Mouse (Mus musculus) midbrain, embryonic 12.5 days (tissue): ENCODE measurements around the gene 1700037H04Rik. TPM values are rescaled to one million over a fixed set of nuclear protein-coding genes. Genes with fewer than 3 reads are reported as not detected.
A peak's percentile ranks its signal among the peaks of the same experiment; 100 is the strongest.

Source experiments
- ATAC-seq: fragments of 200-750 bp; cut with Nextera tagmentation; 2 replicates; pipeline ENCODE4 v1.8.0; 2017; ENCODE audit warnings: low read depth, moderate TSS enrichment, moderate library complexity; ENCODE audit not compliant: low FRiP score
- H3K27ac ChIP-seq: fragments of 300-500 bp; sonication (generic); replicated peaks from 2 replicates; pipeline ENCODE4 v1.5.1; 2016; ENCODE audit warnings: mild to moderate bottlenecking
- H3K27me3 ChIP-seq: fragments of 300-500 bp; sonication (generic); 2 replicates; pipeline ENCODE4 v1.6.1; 2016; ENCODE audit warnings: mild to moderate bottlenecking
- H3K36me3 ChIP-seq: fragments of 300-500 bp; sonication (generic); 2 replicates; pipeline ENCODE4 v1.6.1; 2016
- H3K4me1 ChIP-seq: fragments of 300-500 bp; sonication (generic); 2 replicates; pipeline ENCODE4 v1.6.1; 2016
- H3K4me2 ChIP-seq: fragments of 300-500 bp; sonication (generic); replicated peaks from 2 replicates; pipeline ENCODE4 v1.6.1; 2016; ENCODE audit warnings: mild to moderate bottlenecking, moderate library complexity
- H3K4me3 ChIP-seq: fragments of 300-500 bp; sonication (generic); 2 replicates; pipeline ENCODE4 v1.5.1; 2016; ENCODE audit warnings: mild to moderate bottlenecking
- H3K9ac ChIP-seq: fragments of 300-500 bp; sonication (generic); replicated peaks from 2 replicates; pipeline ENCODE4 v1.6.1; 2016; ENCODE audit warnings: mild to moderate bottlenecking, moderate library complexity
- H3K9me3 ChIP-seq: fragments of 300-500 bp; sonication (generic); 2 replicates; pipeline ENCODE4 v1.6.1; 2016; ENCODE audit warnings: mild to moderate bottlenecking
- whole genome bisulfite sequencing: fragments of 180-500 bp; shearing (Covaris S2); methylation state at CpG from one replicate; pipeline ENCODE4 v1.1.7; 2016; 5-methylcytosine and 5-hydroxymethylcytosine counted together
- polyA plus RNA-seq: library from polyadenylated mRNA; unstranded; fragments of >200 nt; fragmentation: Nextera tagmentation; extraction: Ambion mirVana; gene quantifications from 2 replicates; pipeline ENCODE4 v1.2.1, GENCODE M21; 2016

1700037H04Rik gene
- polyA plus RNA-seq, 1 experiment from 2014 or later, result 98.3 TPM

DNA sequence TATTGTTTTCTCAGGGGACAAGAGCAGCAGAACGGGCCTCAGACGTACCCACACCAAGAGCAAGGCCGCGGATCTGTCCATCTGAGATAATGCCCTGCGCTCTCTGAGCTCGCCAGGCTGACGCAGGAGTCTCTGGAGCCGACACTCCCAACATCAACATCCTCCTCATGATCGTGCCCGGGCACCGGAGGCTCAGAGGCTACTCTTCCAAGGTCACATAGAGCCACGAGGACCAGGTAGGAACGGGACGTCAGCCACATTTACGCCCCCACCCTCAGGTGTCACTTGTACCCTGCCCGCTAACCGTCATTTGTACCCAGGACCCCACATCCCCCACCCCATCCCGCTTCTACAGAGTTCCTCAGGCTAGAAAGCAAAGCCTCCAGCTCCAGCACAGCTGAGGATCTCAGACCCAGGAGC, 380 bp downstream of the 1700037H04Rik start:
- no peaks in the 10 kb centered on the region; the same call in 1 of the 2 replicates for H3K27me3 ChIP-seq
- H3K27ac ChIP-seq, result peak overlapping the region; percentile 96
- peaks cover 36% of the 10 kb centered on the region for H3K4me1 ChIP-seq
- H3K4me3 ChIP-seq, result peak overlapping the region; percentile 79
- peak; percentile 70; the same call in 1 of the 2 replicates for ATAC-seq
- no peaks in the 10 kb centered on the region for H3K9me3 ChIP-seq
- peak overlapping the region; percentile 93 for H3K4me2 ChIP-seq
- WGBS, result under 1% methylated on average over 18 of the region's 18 CpGs
- H3K9ac ChIP-seq, result peak overlapping the region; percentile 84
- H3K36me3 ChIP-seq, result peaks cover 10% of the 10 kb centered on the region; the same call in 1 of the 2 replicates

GRCm38 (mm10) chr2:131156987-131157386, 2.9 kb downstream of the 1700037H04Rik start:
- Histone ChIP-seq H3K4me3 (no peak overlapping the region), H3K9me3 (no peaks in the 10 kb centered on the region), H3K27ac (no peak overlapping the region), H3K9ac (no peak overlapping the region), H3K36me3 (peaks cover 25% of the 10 kb centered on the region; the same call in 1 of the 2 replicates), H3K27me3 (no peaks in the 10 kb centered on the region; the same call in 1 of the 2 replicates), H3K4me1 (peaks cover 36% of the 10 kb centered on the region), H3K4me2 (no peak overlapping the region)
- 96% methylated on average over 7 of the region's 7 CpGs for WGBS
- no peak for ATAC-seq

GRCm38 (mm10) chr2:131154036-131154435, 5.8 kb downstream of the 1700037H04Rik start:
- no peak for ATAC-seq
- Histone ChIP-seq H3K27me3 (no peaks in the 10 kb centered on the region), H3K4me3 (no peak overlapping the region), H3K9me3 (no peaks in the 10 kb centered on the region), H3K4me2 (no peak overlapping the region), H3K9ac (no peak overlapping the region), H3K4me1 (peaks cover 26% of the 10 kb centered on the region), H3K27ac (no peak overlapping the region), H3K36me3 (peaks cover 50% of the 10 kb centered on the region)
- 93% methylated on average over 4 of the region's 4 CpGs for WGBS

- Histone ChIP-seq H3K9ac (no peak overlapping the region), H3K4me3 (no peak overlapping the region), H3K9me3 (no peaks in the 10 kb centered on the region), H3K27me3 (no peaks in the 10 kb centered on the region), H3K4me2 (no peak overlapping the region), H3K36me3 (peaks cover 68% of the 10 kb centered on the region), H3K27ac (no peak overlapping the region), H3K4me1 (peaks cover 10% of the 10 kb centered on the region)
- no peak for ATAC-seq
- 95% methylated on average over 7 of the region's 7 CpGs for WGBS
Measured at GRCm38 (mm10) chr2:131152166-131152730, 7.6 kb downstream of the 1700037H04Rik start.

- Histone ChIP-seq H3K9me3 (no peaks in the 10 kb centered on the region), H3K27ac (no peak overlapping the region), H3K4me2 (no peak overlapping the region), H3K4me1 (no peaks in the 10 kb centered on the region), H3K9ac (no peak overlapping the region), H3K36me3 (peaks cover 88% of the 10 kb centered on the region), H3K4me3 (no peak overlapping the region), H3K27me3 (no peaks in the 10 kb centered on the region)
- ATAC-seq, result no peak
- 93% methylated on average over 3 of the region's 3 CpGs for WGBS
Measured at GRCm38 (mm10) chr2:131149254-131149578, 10.7 kb downstream of the 1700037H04Rik start.

GRCm38 (mm10) chr2:131148353-131149253, 11.3 kb downstream of the 1700037H04Rik start:
- Histone ChIP-seq H3K4me1 (no peaks in the 10 kb centered on the region), H3K36me3 (peaks cover 88% of the 10 kb centered on the region)
- 92% methylated on average over 8 of the region's 8 CpGs for WGBS

GRCm38 (mm10) chr2:131147043-131147365, 12.9 kb downstream of the 1700037H04Rik start:
- H3K9me3 ChIP-seq, result no peaks in the 10 kb centered on the region
- no peak overlapping the region for H3K4me3 ChIP-seq
- WGBS, result 96% methylated on average over 8 of the region's 8 CpGs
- H3K36me3 ChIP-seq, result peaks cover 80% of the 10 kb centered on the region
- no peak overlapping the region for H3K9ac ChIP-seq
- H3K27ac ChIP-seq, result no peak overlapping the region
- no peak overlapping the region for H3K4me2 ChIP-seq
- H3K27me3 ChIP-seq, result no peaks in the 10 kb centered on the region
- H3K4me1 ChIP-seq, result peaks cover 6% of the 10 kb centered on the region; the same call in 1 of the 2 replicates
- ATAC-seq, result no peak

More at GRCm38 (mm10) chr2:131148353-131149253, 11.3 kb downstream of the 1700037H04Rik start:
- H3K27ac ChIP-seq, result no peak overlapping the region
- ATAC-seq, result no peak
- H3K9ac ChIP-seq, result no peak overlapping the region
- no peaks in the 10 kb centered on the region for H3K27me3 ChIP-seq
- no peak overlapping the region for H3K4me3 ChIP-seq
- no peak overlapping the region for H3K4me2 ChIP-seq
- H3K9me3 ChIP-seq, result no peaks in the 10 kb centered on the region

DNA sequence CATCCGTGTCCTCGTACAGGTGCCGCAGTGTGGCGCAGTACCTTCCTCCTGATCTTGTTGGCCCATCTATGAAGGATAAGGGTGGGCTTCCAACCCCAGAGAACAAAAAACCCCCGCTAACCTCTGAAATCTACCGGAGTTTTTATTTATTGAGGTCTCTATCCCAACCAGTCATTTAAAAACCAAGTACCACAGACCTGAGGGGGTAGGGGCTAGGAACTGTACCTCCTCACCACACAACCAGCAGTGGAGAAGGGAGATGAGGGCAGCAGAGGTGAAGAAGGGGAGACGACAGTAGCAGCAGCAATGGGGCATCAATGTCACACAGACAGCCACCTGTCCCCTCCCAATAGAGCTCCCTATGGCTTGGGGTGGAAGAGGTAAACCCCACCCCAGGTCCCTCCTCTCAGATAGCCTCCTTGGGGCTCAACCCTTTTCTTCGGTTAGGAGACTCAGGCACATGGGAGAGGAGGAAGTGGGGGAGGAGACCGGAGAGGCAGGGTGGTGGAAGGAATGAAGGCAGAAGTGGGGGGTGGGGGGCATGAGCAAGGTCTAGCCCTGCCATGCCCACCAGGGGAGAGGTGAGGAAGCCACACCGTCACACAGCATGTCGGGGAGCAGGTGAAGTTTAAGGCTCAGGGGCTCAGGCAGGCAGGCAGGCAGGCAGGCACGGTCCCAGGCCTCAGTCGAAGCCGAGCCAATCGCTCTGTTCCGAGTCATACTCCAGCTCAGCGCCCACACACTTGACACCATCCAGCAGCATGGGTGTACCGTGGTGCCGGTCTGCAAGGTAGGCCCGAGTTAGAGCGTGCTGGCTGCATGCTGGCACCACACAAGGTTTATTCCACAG, 13.5 kb downstream of the 1700037H04Rik start:
- Histone ChIP-seq H3K27ac (no peak overlapping the region), H3K9me3 (no peaks in the 10 kb centered on the region), H3K9ac (no peak overlapping the region), H3K4me2 (no peak overlapping the region), H3K4me3 (no peak overlapping the region), H3K36me3 (peaks cover 74% of the 10 kb centered on the region), H3K4me1 (peaks cover 6% of the 10 kb centered on the region; the same call in 1 of the 2 replicates), H3K27me3 (no peaks in the 10 kb centered on the region)
- no peak for ATAC-seq
- 91% methylated on average over 21 of the region's 21 CpGs for WGBS

GRCm38 (mm10) chr2:131145536-131145935, 14.3 kb downstream of the 1700037H04Rik start:
- H3K36me3 ChIP-seq, result peaks cover 65% of the 10 kb centered on the region

GRCm38 (mm10) chr2:131145121-131145520, 14.8 kb downstream of the 1700037H04Rik start:
- Histone ChIP-seq H3K36me3 (peaks cover 63% of the 10 kb centered on the region), H3K9ac (no peak overlapping the region), H3K4me1 (peaks cover 6% of the 10 kb centered on the region; the same call in 1 of the 2 replicates), H3K4me2 (no peak overlapping the region), H3K27me3 (no peaks in the 10 kb centered on the region), H3K27ac (no peak overlapping the region), H3K9me3 (no peaks in the 10 kb centered on the region), H3K4me3 (no peak overlapping the region)
- no peak for ATAC-seq
- WGBS, result 69% methylated on average over 13 of the region's 13 CpGs

More at GRCm38 (mm10) chr2:131145536-131145935, 14.3 kb downstream of the 1700037H04Rik start:
- Histone ChIP-seq H3K9ac (no peak overlapping the region), H3K4me1 (peaks cover 6% of the 10 kb centered on the region; the same call in 1 of the 2 replicates), H3K4me3 (no peak overlapping the region), H3K27me3 (no peaks in the 10 kb centered on the region), H3K4me2 (no peak overlapping the region), H3K27ac (no peak overlapping the region), H3K9me3 (no peaks in the 10 kb centered on the region)
- ATAC-seq, result no peak
- WGBS, result 97% methylated on average over 2 of the region's 2 CpGs

DNA sequence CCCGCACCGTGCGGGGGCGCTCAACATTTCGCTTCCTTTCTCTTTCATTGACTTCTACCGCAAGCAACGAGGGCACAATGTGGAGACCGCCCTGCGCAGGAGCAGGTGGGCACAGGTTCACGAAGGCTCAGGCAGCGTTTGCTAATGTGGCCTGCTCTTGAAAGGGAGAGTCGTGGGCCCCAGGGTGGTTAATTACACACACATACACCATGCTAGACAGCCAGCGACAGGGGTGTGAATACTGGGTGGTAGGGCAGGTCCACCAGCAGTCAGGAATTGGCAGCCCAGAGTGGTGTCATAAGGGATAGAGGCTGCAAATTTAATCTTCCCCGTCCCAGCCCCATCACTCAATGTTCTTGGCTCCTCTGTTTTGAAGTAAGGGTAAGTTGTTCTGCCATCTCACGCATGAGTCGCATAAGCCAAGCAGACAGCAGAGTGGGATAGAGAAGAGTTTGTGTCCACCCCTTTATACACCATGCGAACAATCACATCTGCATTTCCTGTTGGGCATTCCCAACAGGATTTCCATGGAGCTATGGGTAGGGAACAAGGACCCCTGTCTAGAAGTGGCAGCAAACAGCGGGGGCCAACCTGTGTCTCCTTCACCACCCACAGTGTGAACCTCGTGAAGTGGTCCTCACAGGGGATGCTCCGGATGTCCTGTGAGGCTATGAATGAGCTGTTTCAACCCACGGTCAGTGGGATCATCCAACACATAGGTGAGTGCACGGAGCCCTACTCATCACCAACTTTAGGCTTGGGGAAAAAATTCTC, 16.7 kb downstream of the 1700037H04Rik start:
- H3K36me3 ChIP-seq, result peaks cover 46% of the 10 kb centered on the region
- peaks cover 6% of the 10 kb centered on the region; the same call in 1 of the 2 replicates for H3K4me1 ChIP-seq
- H3K27ac ChIP-seq, result no peak overlapping the region
- no peak overlapping the region for H3K9ac ChIP-seq
- no peaks in the 10 kb centered on the region for H3K27me3 ChIP-seq
- no peaks in the 10 kb centered on the region for H3K9me3 ChIP-seq
- H3K4me2 ChIP-seq, result 0 out of 2 replicates have a peak overlapping the region, but pooled peaks have one; percentile 3
- H3K4me3 ChIP-seq, result no peak overlapping the region
- WGBS, result 68% methylated on average over 22 of the region's 22 CpGs
- 0 out of 2 replicates have a peak, but pooled peaks have one; percentile 44 for ATAC-seq
